Mouse (Mus musculus): ENCODE measurements around the gene Tmem219. TPM values are rescaled to one million over a fixed set of nuclear protein-coding genes. Genes with fewer than 3 reads are reported as not detected.

Gene Tmem219
- polyA plus RNA-seq, 1 experiment from 2014 or later = 16.5 TPM

DNA sequence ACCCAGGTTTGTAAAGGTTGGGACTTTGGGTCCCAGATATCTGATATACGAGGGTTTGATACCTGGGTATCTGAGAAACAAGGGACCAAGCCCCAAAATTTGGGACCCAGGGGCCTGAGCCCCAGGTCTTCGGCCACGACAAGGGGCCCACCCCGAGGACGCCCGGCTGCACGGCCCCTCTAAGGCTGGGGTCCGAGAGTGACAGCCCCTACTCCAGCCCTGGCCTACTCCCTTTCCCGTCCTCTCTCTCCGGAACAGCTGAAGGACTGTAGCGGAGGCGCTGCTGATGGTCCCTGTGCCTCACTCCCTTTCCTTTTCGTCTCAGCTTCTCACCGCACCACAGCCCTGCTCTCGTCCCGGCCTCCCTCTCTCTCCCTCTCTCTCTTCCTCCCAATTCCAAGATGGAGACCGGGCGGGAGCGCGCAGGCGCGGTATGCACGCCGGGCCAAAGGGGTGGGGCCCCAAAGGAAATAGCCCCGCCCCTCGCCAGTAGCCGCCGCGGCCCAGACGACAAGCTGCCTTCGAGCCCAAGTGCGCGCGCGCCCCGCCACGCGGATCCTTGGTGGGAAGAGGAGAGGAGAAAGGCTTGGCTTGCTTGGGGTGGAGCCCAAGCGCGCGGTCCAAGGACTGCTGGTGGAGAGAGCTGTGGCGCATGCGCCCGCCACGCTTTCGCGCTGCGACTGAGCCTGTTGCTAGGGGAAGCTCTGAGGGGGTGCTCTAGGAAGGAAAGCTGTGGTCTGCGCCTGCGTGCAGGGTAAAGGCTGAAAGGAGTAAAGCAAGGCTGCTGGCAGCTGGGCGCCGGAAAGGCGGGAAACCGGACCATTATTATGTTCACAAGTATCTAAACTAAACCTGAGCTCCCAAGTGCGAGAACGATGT, 38.2 kb downstream of the Tmem219 start, which contains the start of gene Taok2:
Gene Taok2, minus strand, starts transcription at position 418 of the 879 bp plus-strand sequence.
- Histone ChIP-seq H3K9ac (peak within 1 kb of the TSS; percentile 94), H3K9me3 (replicated peaks) (no peaks in the 10 kb centered on the region), H3K4me1 (replicated peaks) (peaks cover 45% of the 10 kb centered on the region), H3K36me3 (peaks cover 27% of the 10 kb centered on the region), H3K4me2 (peak within 1 kb of the TSS; percentile 100), H3K4me3 (replicated peaks) (peak within 1 kb of the TSS; percentile 89), H3K27ac (peak within 1 kb of the TSS; percentile 94), H3K27me3 (no peaks in the 10 kb centered on the region)
- WGBS (ENCODE audit: insufficient replicate concordance) = under 1% methylated on average over 56 of the region's 56 CpGs
- ATAC-seq (ENCODE audit: low read depth) = peak; percentile 95
- peak; percentile 98 for DNase-seq

DNA sequence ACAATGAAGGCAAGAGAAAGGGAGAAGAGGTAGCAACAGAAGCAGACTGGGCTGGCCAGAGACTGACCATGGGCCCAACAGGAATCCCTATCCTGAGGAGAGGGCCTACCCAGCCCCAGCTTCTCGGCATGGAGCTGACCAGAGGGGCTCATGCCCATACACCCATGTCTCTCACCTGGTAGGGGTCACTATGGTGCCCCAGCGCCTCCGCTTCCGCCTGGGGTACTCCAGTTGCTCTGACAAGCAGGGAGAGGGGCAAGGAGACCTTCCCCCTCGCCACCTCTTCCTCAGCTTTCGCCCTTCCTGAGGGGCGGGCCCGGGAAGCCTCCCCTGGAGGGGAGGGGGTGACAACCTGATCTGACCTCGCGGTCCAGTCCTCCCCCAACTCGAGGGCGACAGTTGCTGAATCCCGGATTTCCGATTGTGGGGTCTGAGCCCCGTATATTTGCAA, 39.0 kb downstream of the Tmem219 start:
- peak overlapping the region; percentile 94 for H3K27ac ChIP-seq
- peaks cover 45% of the 10 kb centered on the region for H3K4me1 ChIP-seq (replicated peaks)
- no peaks in the 10 kb centered on the region for H3K27me3 ChIP-seq
- H3K9ac ChIP-seq = peak overlapping the region; percentile 94
- no peaks in the 10 kb centered on the region for H3K9me3 ChIP-seq (replicated peaks)
- ATAC-seq (ENCODE audit: low read depth) (no peak), DNase-seq (no peak)
- peak overlapping the region; percentile 89 for H3K4me3 ChIP-seq (replicated peaks)
- H3K36me3 ChIP-seq = peaks cover 33% of the 10 kb centered on the region
- WGBS (ENCODE audit: insufficient replicate concordance) = 2% methylated on average over 15 of the region's 15 CpGs
- peak overlapping the region; percentile 100 for H3K4me2 ChIP-seq

DNA sequence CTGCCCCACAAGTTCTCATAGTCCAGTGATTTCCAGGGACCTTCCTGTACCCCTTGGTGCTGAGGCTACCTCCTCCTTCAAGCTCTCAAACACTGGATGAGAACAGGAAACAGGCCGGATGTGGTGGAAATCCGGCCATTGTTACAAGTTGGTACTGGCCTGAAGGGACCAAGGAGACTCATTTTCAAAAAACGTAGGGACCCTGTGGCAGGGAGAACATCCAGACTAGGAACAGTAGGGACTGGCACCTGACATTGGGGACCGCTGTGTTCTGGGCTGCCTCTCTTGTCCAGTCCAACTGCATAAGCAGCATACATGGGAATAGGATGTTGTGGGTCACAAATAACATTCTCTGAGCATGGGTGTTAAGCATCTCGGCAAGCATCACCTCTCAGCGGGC, 41.7 kb downstream of the Tmem219 start:
- 39% methylated on average over 6 of the region's 6 CpGs for WGBS (ENCODE audit: insufficient replicate concordance)
- H3K9me3 ChIP-seq (replicated peaks) = no peaks in the 10 kb centered on the region
- no peaks in the 10 kb centered on the region for H3K27me3 ChIP-seq
- peak overlapping the region; percentile 100 for H3K4me2 ChIP-seq
- H3K4me1 ChIP-seq (replicated peaks) = peaks cover 49% of the 10 kb centered on the region
- no peak for ATAC-seq (ENCODE audit: low read depth)
- DNase-seq = no peak
- H3K27ac ChIP-seq = peak overlapping the region; percentile 51; the same call in 1 of the 2 replicates
- H3K36me3 ChIP-seq = peaks cover 60% of the 10 kb centered on the region
- H3K9ac ChIP-seq = peak overlapping the region; percentile 94
- H3K4me3 ChIP-seq (replicated peaks) = peak overlapping the region; percentile 89; the same call in 1 of the 2 replicates

GRCm38 (mm10) chr7:126877239-126877638, 45.5 kb downstream of the Tmem219 start:
- Histone ChIP-seq H3K27me3 (no peaks in the 10 kb centered on the region), H3K36me3 (peaks cover 98% of the 10 kb centered on the region), H3K4me3 (replicated peaks) (no peak overlapping the region), H3K4me1 (replicated peaks) (peaks cover 31% of the 10 kb centered on the region), H3K9me3 (replicated peaks) (no peaks in the 10 kb centered on the region), H3K4me2 (no peak overlapping the region), H3K9ac (no peak overlapping the region), H3K27ac (no peak overlapping the region)
- DNase-seq (no peak), ATAC-seq (ENCODE audit: low read depth) (no peak)
- 93% methylated on average over 1 of the region's 1 CpGs for WGBS (ENCODE audit: insufficient replicate concordance)

GRCm38 (mm10) chr7:126870520-126870891, 52.2 kb downstream of the Tmem219 start:
- Histone ChIP-seq H3K27me3 (no peaks in the 10 kb centered on the region), H3K4me1 (replicated peaks) (0 out of 2 replicates have a peak, but pooled peaks cover 6% of the 10 kb centered on the region), H3K9ac (no peak overlapping the region), H3K9me3 (replicated peaks) (no peaks in the 10 kb centered on the region), H3K36me3 (peaks cover 100% of the 10 kb centered on the region), H3K27ac (no peak overlapping the region), H3K4me2 (no peak overlapping the region), H3K4me3 (replicated peaks) (no peak overlapping the region)
- no peak for ATAC-seq (ENCODE audit: low read depth)
- DNase-seq = no peak
- 82% methylated on average over 2 of the region's 2 CpGs for WGBS (ENCODE audit: insufficient replicate concordance)

GRCm38 (mm10) chr7:126869780-126870519, 52.8 kb downstream of the Tmem219 start:
- 0 out of 2 replicates have a peak, but pooled peaks cover 3% of the 10 kb centered on the region for H3K4me1 ChIP-seq (replicated peaks)
- no peak for ATAC-seq (ENCODE audit: low read depth)
- peaks cover 100% of the 10 kb centered on the region for H3K36me3 ChIP-seq
- H3K27me3 ChIP-seq = no peaks in the 10 kb centered on the region
- no peak for DNase-seq
- no peak overlapping the region for H3K4me2 ChIP-seq
- H3K27ac ChIP-seq = no peak overlapping the region
- WGBS (ENCODE audit: insufficient replicate concordance) = 88% methylated on average over 23 of the region's 23 CpGs
- H3K9me3 ChIP-seq (replicated peaks) = no peaks in the 10 kb centered on the region
- no peak overlapping the region for H3K9ac ChIP-seq
- no peak overlapping the region for H3K4me3 ChIP-seq (replicated peaks)

DNA sequence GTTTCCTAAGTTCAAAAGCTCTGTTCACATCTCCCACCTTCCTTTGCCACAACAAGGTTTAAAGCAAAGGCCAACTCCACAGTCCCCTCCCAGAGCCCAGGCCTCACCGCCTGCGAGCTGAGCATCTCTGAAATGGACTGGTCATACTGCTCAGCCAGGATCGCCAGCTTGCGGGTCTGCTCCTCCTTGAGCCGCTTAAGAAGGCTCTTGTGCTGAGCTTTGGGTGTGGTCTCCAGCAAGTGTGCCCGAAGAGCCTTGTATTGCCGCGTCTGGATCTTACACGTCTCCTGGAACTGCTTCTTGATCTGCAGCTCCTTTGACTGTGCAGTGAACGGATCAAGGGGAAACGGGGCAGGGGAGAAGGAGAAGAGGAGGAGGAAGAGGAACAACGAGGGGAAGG, 54.7 kb downstream of the Tmem219 start:
- no peaks in the 10 kb centered on the region for H3K9me3 ChIP-seq (replicated peaks)
- DNase-seq = no peak
- H3K4me1 ChIP-seq (replicated peaks) = peaks cover 21% of the 10 kb centered on the region
- H3K36me3 ChIP-seq = peaks cover 95% of the 10 kb centered on the region
- no peak overlapping the region for H3K4me2 ChIP-seq
- no peak overlapping the region for H3K27ac ChIP-seq
- WGBS (ENCODE audit: insufficient replicate concordance) = 78% methylated on average over 12 of the region's 12 CpGs
- no peak for ATAC-seq (ENCODE audit: low read depth)
- no peak overlapping the region for H3K4me3 ChIP-seq (replicated peaks)
- no peaks in the 10 kb centered on the region for H3K27me3 ChIP-seq
- H3K9ac ChIP-seq = no peak overlapping the region

DNA sequence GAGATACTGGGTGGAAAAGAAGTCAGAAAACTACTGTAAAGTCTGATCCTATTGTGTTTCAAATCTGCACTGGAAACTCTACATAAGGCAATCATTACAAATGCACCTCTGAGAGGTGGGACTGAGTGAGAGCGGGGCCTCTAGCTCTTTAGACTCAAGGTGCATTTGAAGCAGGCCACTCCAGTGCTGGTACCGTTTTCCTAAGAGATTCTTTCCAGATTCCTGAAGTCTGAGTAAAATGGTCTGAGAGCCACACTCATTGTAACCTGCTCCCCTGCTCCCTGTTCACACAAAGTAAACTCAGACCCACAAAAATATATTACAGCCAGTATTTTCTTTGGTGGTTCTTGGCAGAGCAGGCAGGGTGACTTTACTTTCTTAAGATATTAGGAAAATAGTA, 55.2 kb downstream of the Tmem219 start:
- no peak overlapping the region for H3K9ac ChIP-seq
- H3K4me2 ChIP-seq = no peak overlapping the region
- WGBS (ENCODE audit: insufficient replicate concordance) = 86% methylated on average over 2 of the region's 2 CpGs
- H3K9me3 ChIP-seq (replicated peaks) = no peaks in the 10 kb centered on the region
- H3K4me1 ChIP-seq (replicated peaks) = peaks cover 26% of the 10 kb centered on the region
- H3K36me3 ChIP-seq = peaks cover 90% of the 10 kb centered on the region
- no peak for DNase-seq
- no peak overlapping the region for H3K27ac ChIP-seq
- ATAC-seq (ENCODE audit: low read depth) = no peak
- no peaks in the 10 kb centered on the region for H3K27me3 ChIP-seq
- H3K4me3 ChIP-seq (replicated peaks) = no peak overlapping the region

DNA sequence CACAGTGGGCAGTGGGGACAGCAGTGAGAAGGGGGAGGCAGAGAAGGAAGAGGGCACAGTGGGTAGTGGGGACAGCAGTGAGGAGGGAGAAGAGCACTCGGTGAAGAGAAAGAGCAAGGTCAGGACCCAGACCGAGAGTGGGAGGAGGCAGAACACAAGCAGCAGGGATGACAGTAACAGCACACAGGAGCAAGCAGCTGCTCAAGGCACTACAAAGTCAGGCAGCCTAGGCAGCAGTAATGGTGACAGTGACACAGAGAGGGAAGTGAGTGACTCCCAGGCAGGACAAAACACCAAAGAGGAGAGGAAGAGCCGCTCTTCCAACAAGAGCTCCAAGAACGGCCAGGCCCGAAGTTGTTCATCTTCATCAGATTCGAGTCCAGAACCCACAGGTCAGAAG, 58.9 kb downstream of the Tmem219 start:
- H3K4me2 ChIP-seq = peak overlapping the region; percentile 94
- H3K4me1 ChIP-seq (replicated peaks) = peaks cover 45% of the 10 kb centered on the region
- peak overlapping the region; percentile 82 for H3K9ac ChIP-seq
- H3K9me3 ChIP-seq (replicated peaks) = no peaks in the 10 kb centered on the region
- ATAC-seq (ENCODE audit: low read depth) (no peak), DNase-seq (no peak)
- H3K36me3 ChIP-seq = peaks cover 68% of the 10 kb centered on the region
- peak overlapping the region; percentile 77 for H3K4me3 ChIP-seq (replicated peaks)
- WGBS (ENCODE audit: insufficient replicate concordance) = 72% methylated on average over 6 of the region's 6 CpGs
- H3K27ac ChIP-seq = peak overlapping the region; percentile 78
- no peaks in the 10 kb centered on the region for H3K27me3 ChIP-seq

DNA sequence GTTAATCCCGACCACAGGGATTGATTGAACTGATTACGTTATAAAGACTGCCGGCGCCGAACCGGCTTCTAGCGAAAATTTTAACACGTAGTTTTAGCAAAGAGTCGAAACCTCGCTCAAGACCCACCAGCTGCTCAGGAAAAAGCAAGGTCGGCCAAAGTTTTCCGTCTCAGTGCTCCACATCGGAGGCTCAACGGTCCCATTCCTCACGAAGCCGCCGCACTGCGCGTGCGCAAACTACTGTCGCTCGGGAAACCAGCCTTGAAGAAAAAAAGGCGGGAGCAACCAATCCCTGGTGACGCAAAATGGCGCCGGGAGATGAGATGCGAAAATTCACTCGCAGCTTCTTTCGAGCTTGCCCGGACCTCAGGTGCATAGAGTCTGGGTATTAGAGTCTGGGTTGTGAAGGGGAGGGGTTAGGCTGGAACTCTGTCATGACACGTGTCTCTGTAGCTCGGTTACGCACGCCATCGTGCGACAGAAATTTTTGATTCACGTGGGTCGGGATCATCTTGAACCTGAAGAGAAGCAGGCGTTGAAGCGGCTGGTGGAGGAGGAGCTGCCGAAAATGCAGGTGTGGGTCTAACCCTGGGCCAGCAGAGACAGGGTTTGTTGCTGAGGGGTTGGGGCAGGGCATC, 60.5 kb downstream of the Tmem219 start, which contains the start of gene Ino80e:
Gene Ino80e, minus strand, starts transcription at position 231 of the 638 bp plus-strand sequence.
- peak within 1 kb of the TSS; percentile 77 for H3K4me3 ChIP-seq (replicated peaks)
- DNase-seq (peak; percentile 87), ATAC-seq (ENCODE audit: low read depth) (peak; percentile 63)
- peak within 1 kb of the TSS; percentile 79 for H3K27ac ChIP-seq
- H3K9ac ChIP-seq = peak within 1 kb of the TSS; percentile 88
- H3K4me2 ChIP-seq = peak within 1 kb of the TSS; percentile 94
- WGBS (ENCODE audit: insufficient replicate concordance) = under 1% methylated on average over 41 of the region's 41 CpGs
- H3K9me3 ChIP-seq (replicated peaks) = no peaks in the 10 kb centered on the region
- H3K27me3 ChIP-seq = no peaks in the 10 kb centered on the region
- peaks cover 45% of the 10 kb centered on the region for H3K4me1 ChIP-seq (replicated peaks)
- peaks cover 68% of the 10 kb centered on the region for H3K36me3 ChIP-seq
